37 mouse cellular contexts compared by ENCODE assay signal in the genomic region with DNA sequence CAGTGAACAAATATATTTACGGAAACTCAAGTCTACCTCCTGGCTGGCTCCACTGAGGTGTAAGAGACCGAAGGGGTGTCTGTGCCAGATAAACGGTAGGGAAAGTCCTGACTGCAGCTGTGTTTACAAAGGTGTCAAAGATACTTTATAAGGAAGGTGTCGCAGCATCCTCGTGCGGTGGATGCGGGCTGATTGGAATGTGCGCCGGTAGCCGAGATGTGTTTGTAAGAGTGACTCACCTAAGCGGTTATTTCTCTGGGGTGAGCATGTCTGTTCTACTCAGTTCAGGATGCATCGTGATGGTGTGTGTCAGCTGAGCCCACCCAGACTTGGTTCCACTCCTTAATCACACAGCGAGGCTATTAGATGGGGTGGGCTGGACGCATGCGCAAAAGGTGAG. TPM values are rescaled to one million over a fixed set of nuclear protein-coding genes. Genes with fewer than 3 reads are reported as not detected.
DNase-seq lines count a peak whose midpoint lies in the region; ATAC-seq and TF ChIP-seq lines count a peak whose summit lies in the region.
"Had no signal": no experiment of that assay in that cellular context is flagged by ENCODE, and none has a peak within 500 bp of the region (broad histone marks: within the 10 kb centered on the region; RNA-seq: fewer than 3 reads in every experiment).

No protein-coding gene starts in this region.

- no peak for TF ChIP-seq CTCF in forebrain, postnatal 0 days (IDR thresholded peaks at IDR 0.05; ENCODE audit: low read depth)
- TF ChIP-seq CTCF in midbrain, postnatal 0 days (IDR thresholded peaks at IDR 0.05) = no peak

- DNase-seq in forebrain, postnatal 0 days = no peak
- DNase-seq in midbrain, postnatal 0 days (ENCODE audit: low spot score) = no peak
- no peak for DNase-seq in midbrain, embryonic 14.5 days
- peak; percentile 17 for DNase-seq in 3T3-L1 (ENCODE audit: low read depth, low spot score)
- DNase-seq in R1 (ENCODE audit: low read depth, low spot score) = peak; percentile 46
- DNase-seq in retina, embryonic 14.5 days (ENCODE audit: low spot score) = no peak
- DNase-seq: adrenal gland, postnatal 10 days; cerebellum, adult 11 months; cerebellum, adult 9-10 months; cerebellum, postnatal 36 days; gastrocnemius, postnatal 10 days; heart, postnatal 10 days; kidney, adult 8-10 months; kidney, postnatal 4 days; liver, embryonic 13.5 days; lung, adult 18-20 months; retina, postnatal 1 day had no signal

- no peak overlapping the region for H3K4me3 ChIP-seq in forebrain, postnatal 0 days (ENCODE audit: low read depth, low read length)
- no peak overlapping the region for H3K4me3 ChIP-seq in forebrain, embryonic 16.5 days (replicated peaks; ENCODE audit: low read length)
- H3K4me3 ChIP-seq in midbrain, postnatal 0 days (ENCODE audit: low read depth, low read length) = no peak overlapping the region
- no peak overlapping the region for H3K4me3 ChIP-seq in midbrain, embryonic 14.5 days (replicated peaks; ENCODE audit: low read depth, low read length)
- H3K4me3 ChIP-seq: embryonic facial prominence, embryonic 13.5 days; forebrain, embryonic 10.5 days; forebrain, embryonic 15.5 days; heart, embryonic 13.5 days; limb, embryonic 10.5 days; limb, embryonic 15.5 days; liver, embryonic 13.5 days; myocyte had no signal

- no peaks in the 10 kb centered on the region for H3K4me1 ChIP-seq in forebrain, postnatal 0 days (ENCODE audit: insufficient read depth)
- H3K4me1 ChIP-seq in forebrain, embryonic 16.5 days (replicated peaks; ENCODE audit: control insufficient read depth, insufficient read depth, low read length) = peaks cover 3% of the 10 kb centered on the region; the same call in 1 of the 2 replicates
- no peaks in the 10 kb centered on the region for H3K4me1 ChIP-seq in midbrain, postnatal 0 days (ENCODE audit: insufficient read depth, low read length)
- H3K4me1 ChIP-seq in midbrain, embryonic 14.5 days (ENCODE audit: control insufficient read depth, insufficient read depth, low read length) = no peaks in the 10 kb centered on the region
- H3K4me1 ChIP-seq: heart, embryonic 13.5 days; liver, embryonic 13.5 days had no signal

- H3K9ac ChIP-seq in forebrain, postnatal 0 days = no peak overlapping the region
- no peak overlapping the region for H3K9ac ChIP-seq in forebrain, embryonic 16.5 days (replicated peaks; ENCODE audit: low read depth, low read length)
- H3K9ac ChIP-seq in midbrain, postnatal 0 days (replicated peaks; ENCODE audit: low read length, poor library complexity, severe bottlenecking) = no peak overlapping the region
- H3K9ac ChIP-seq in midbrain, embryonic 14.5 days (replicated peaks; ENCODE audit: low read length) = no peak overlapping the region
- H3K9ac ChIP-seq: embryonic facial prominence, embryonic 13.5 days; forebrain, embryonic 15.5 days; heart, embryonic 13.5 days; limb, embryonic 15.5 days; liver, embryonic 13.5 days had no signal

- ATAC-seq in forebrain, postnatal 0 days = no peak
- no peak for ATAC-seq in forebrain, embryonic 16.5 days
- no peak for ATAC-seq in midbrain, postnatal 0 days (ENCODE audit: low FRiP score)
- ATAC-seq in midbrain, embryonic 14.5 days (ENCODE audit: low FRiP score, low TSS enrichment) = no peak

- H3K36me3 ChIP-seq in forebrain, postnatal 0 days (ENCODE audit: insufficient read depth) = no peaks in the 10 kb centered on the region
- no peaks in the 10 kb centered on the region for H3K36me3 ChIP-seq in forebrain, embryonic 16.5 days (ENCODE audit: control insufficient read depth, insufficient read depth)
- no peaks in the 10 kb centered on the region for H3K36me3 ChIP-seq in midbrain, postnatal 0 days (ENCODE audit: insufficient read depth, low read length)
- H3K36me3 ChIP-seq in midbrain, embryonic 14.5 days (ENCODE audit: control insufficient read depth, insufficient read depth, low read length) = no peaks in the 10 kb centered on the region
- H3K36me3 ChIP-seq: embryonic facial prominence, embryonic 13.5 days; forebrain, embryonic 10.5 days; forebrain, embryonic 15.5 days; heart, embryonic 13.5 days; limb, embryonic 10.5 days; limb, embryonic 15.5 days; liver, embryonic 13.5 days had no signal

- 91% methylated on average over 15 of the region's 15 CpGs for WGBS in forebrain, postnatal 0 days
- 93% methylated on average over 15 of the region's 15 CpGs for WGBS in forebrain, embryonic 16.5 days
- WGBS in midbrain, postnatal 0 days = 92% methylated on average over 15 of the region's 15 CpGs
- 95% methylated on average over 15 of the region's 15 CpGs for WGBS in midbrain, embryonic 14.5 days

- no peaks in the 10 kb centered on the region for H3K9me3 ChIP-seq in forebrain, postnatal 0 days (ENCODE audit: low read length)
- no peaks in the 10 kb centered on the region for H3K9me3 ChIP-seq in forebrain, embryonic 16.5 days (ENCODE audit: control insufficient read depth, low read length)
- no peaks in the 10 kb centered on the region for H3K9me3 ChIP-seq in midbrain, postnatal 0 days (ENCODE audit: low read length)
- H3K9me3 ChIP-seq in midbrain, embryonic 14.5 days (ENCODE audit: control insufficient read depth, low read length) = no peaks in the 10 kb centered on the region
- H3K9me3 ChIP-seq: forebrain, embryonic 15.5 days; heart, embryonic 13.5 days; limb, embryonic 10.5 days; limb, embryonic 15.5 days; liver, embryonic 13.5 days had no signal

- H3K27me3 ChIP-seq in forebrain, postnatal 0 days (ENCODE audit: insufficient read depth, low read length) = no peaks in the 10 kb centered on the region; the same call in 1 of the 2 replicates
- no peaks in the 10 kb centered on the region for H3K27me3 ChIP-seq in forebrain, embryonic 16.5 days (replicated peaks; ENCODE audit: control insufficient read depth, insufficient read depth, low read length)
- no peaks in the 10 kb centered on the region for H3K27me3 ChIP-seq in midbrain, postnatal 0 days (ENCODE audit: insufficient read depth, low read length)
- no peaks in the 10 kb centered on the region for H3K27me3 ChIP-seq in midbrain, embryonic 14.5 days (ENCODE audit: control insufficient read depth, insufficient read depth, low read length)
- H3K27me3 ChIP-seq: embryonic facial prominence, embryonic 13.5 days; forebrain, embryonic 15.5 days; heart, embryonic 13.5 days; limb, embryonic 15.5 days; liver, embryonic 13.5 days had no signal

- peak overlapping the region; percentile 62; the same call in 1 of the 2 replicates for H3K27ac ChIP-seq in forebrain, postnatal 0 days (ENCODE audit: low read depth, low read length)
- H3K27ac ChIP-seq in forebrain, embryonic 16.5 days (ENCODE audit: low read length) = no peak overlapping the region
- H3K27ac ChIP-seq in midbrain, postnatal 0 days (ENCODE audit: low read depth, low read length) = peak overlapping the region; percentile 63; the same call in 1 of the 2 replicates
- no peak overlapping the region for H3K27ac ChIP-seq in midbrain, embryonic 14.5 days (replicated peaks; ENCODE audit: low read depth, low read length)
- H3K27ac ChIP-seq: embryonic facial prominence, embryonic 13.5 days; forebrain, embryonic 10.5 days; heart, embryonic 13.5 days; kidney, postnatal 0 days; limb, embryonic 10.5 days; limb, embryonic 15.5 days; liver, embryonic 13.5 days; macrophage had no signal

- H3K4me2 ChIP-seq in forebrain, postnatal 0 days (ENCODE audit: low read depth) = no peak overlapping the region
- H3K4me2 ChIP-seq in forebrain, embryonic 16.5 days (ENCODE audit: low read length) = no peak overlapping the region
- no peak overlapping the region for H3K4me2 ChIP-seq in midbrain, postnatal 0 days (ENCODE audit: low read depth, low read length, poor library complexity, severe bottlenecking)
- H3K4me2 ChIP-seq in midbrain, embryonic 14.5 days (ENCODE audit: low read length) = no peak overlapping the region
- H3K4me2 ChIP-seq: embryonic facial prominence, embryonic 13.5 days; forebrain, embryonic 15.5 days; heart, embryonic 13.5 days; limb, embryonic 15.5 days; liver, embryonic 13.5 days had no signal

RNA-seq across cellular contexts. Expression of a gene that starts 9.6 kb away (rescaled TPM):
- total RNA-seq in forebrain, postnatal 0 days (2014; rRNA removed) = not detected in 2 replicates
- polyA plus RNA-seq in forebrain, postnatal 0 days (2015; fragmentation: Nextera tagmentation; extraction: Ambion mirVana) = not detected in 2 replicates
- not detected in 2 replicates for polyA plus RNA-seq in forebrain, embryonic 16.5 days (2015; fragmentation: Nextera tagmentation; extraction: Ambion mirVana)
- not detected in 2 replicates for total RNA-seq in midbrain, postnatal 0 days (2014; rRNA removed)
- not detected in 2 replicates for polyA plus RNA-seq in midbrain, postnatal 0 days (2015; fragmentation: Nextera tagmentation; extraction: Ambion mirVana)
- not detected in 2 replicates for polyA plus RNA-seq in midbrain, embryonic 14.5 days (2014; fragmentation: Nextera tagmentation; extraction: Ambion mirVana)
- total RNA-seq: adrenal gland, postnatal 10 days; gastrocnemius, postnatal 10 days; heart, adult 8-10 months; heart, postnatal 10 days; hematopoietic stem cell, adult 5-6 weeks; layer of hippocampus, adult 8-10 months; layer of hippocampus, postnatal 25 days; megakaryocyte-erythroid progenitor cell, adult 5-6 weeks had no signal
- polyA plus RNA-seq: forebrain, embryonic 10.5 days; forebrain, embryonic 15.5 days; limb, embryonic 10.5 days; limb, embryonic 15.5 days; liver, embryonic 13.5 days; macrophage; midbrain, embryonic 16.5 days; myocyte; neural tube, embryonic 14.5 days had no signal

RNA-seq across cellular contexts. Expression of a gene that starts 24.5 kb away (rescaled TPM):
- total RNA-seq in forebrain, postnatal 0 days (2014; rRNA removed) = not detected in 2 replicates
- polyA plus RNA-seq in forebrain, postnatal 0 days (2015; fragmentation: Nextera tagmentation; extraction: Ambion mirVana) = not detected in 2 replicates
- not detected in 2 replicates for polyA plus RNA-seq in forebrain, embryonic 16.5 days (2015; fragmentation: Nextera tagmentation; extraction: Ambion mirVana)
- not detected in 2 replicates for total RNA-seq in midbrain, postnatal 0 days (2014; rRNA removed)
- not detected in 2 replicates for polyA plus RNA-seq in midbrain, postnatal 0 days (2015; fragmentation: Nextera tagmentation; extraction: Ambion mirVana)
- polyA plus RNA-seq in midbrain, embryonic 14.5 days (2014; fragmentation: Nextera tagmentation; extraction: Ambion mirVana) = not detected in 2 replicates
- total RNA-seq: adrenal gland, postnatal 10 days; gastrocnemius, postnatal 10 days; heart, adult 8-10 months; heart, postnatal 10 days; hematopoietic stem cell, adult 5-6 weeks; layer of hippocampus, adult 8-10 months; layer of hippocampus, postnatal 25 days; megakaryocyte-erythroid progenitor cell, adult 5-6 weeks had no signal
- polyA plus RNA-seq: forebrain, embryonic 10.5 days; forebrain, embryonic 15.5 days; heart, embryonic 13.5 days; intestine, embryonic 16.5 days; kidney, postnatal 0 days; limb, embryonic 10.5 days; liver, embryonic 13.5 days; lung, postnatal 0 days; macrophage; midbrain, embryonic 16.5 days; myocyte; neural tube, embryonic 14.5 days had no signal

RNA-seq across cellular contexts. Expression of a gene that starts 34.7 kb away (rescaled TPM):
- total RNA-seq in forebrain, postnatal 0 days (2014; rRNA removed) = not detected in 2 replicates
- not detected in 2 replicates for polyA plus RNA-seq in forebrain, postnatal 0 days (2015; fragmentation: Nextera tagmentation; extraction: Ambion mirVana)
- not detected in 2 replicates for polyA plus RNA-seq in forebrain, embryonic 16.5 days (2015; fragmentation: Nextera tagmentation; extraction: Ambion mirVana)
- total RNA-seq in midbrain, postnatal 0 days (2014; rRNA removed) = not detected in 2 replicates
- not detected in 2 replicates for polyA plus RNA-seq in midbrain, postnatal 0 days (2015; fragmentation: Nextera tagmentation; extraction: Ambion mirVana)
- not detected in 2 replicates for polyA plus RNA-seq in midbrain, embryonic 14.5 days (2014; fragmentation: Nextera tagmentation; extraction: Ambion mirVana)
- total RNA-seq: adrenal gland, postnatal 10 days; gastrocnemius, postnatal 10 days; heart, adult 8-10 months; heart, postnatal 10 days; hematopoietic stem cell, adult 5-6 weeks; layer of hippocampus, adult 8-10 months; layer of hippocampus, postnatal 25 days; megakaryocyte-erythroid progenitor cell, adult 5-6 weeks had no signal
- polyA plus RNA-seq: embryonic facial prominence, embryonic 13.5 days; forebrain, embryonic 10.5 days; forebrain, embryonic 15.5 days; heart, embryonic 13.5 days; intestine, embryonic 16.5 days; kidney, postnatal 0 days; limb, embryonic 10.5 days; liver, embryonic 13.5 days; lung, postnatal 0 days; macrophage; midbrain, embryonic 16.5 days; myocyte; neural tube, embryonic 14.5 days had no signal

RNA-seq across cellular contexts. Expression of a gene that starts 39.8 kb away (rescaled TPM):
- 0.43 TPM in 1 of 2 replicates, not detected in the other for total RNA-seq in forebrain, postnatal 0 days (2014; rRNA removed)
- polyA plus RNA-seq in forebrain, postnatal 0 days (2015; fragmentation: Nextera tagmentation; extraction: Ambion mirVana) = 0.18 and 0.20 TPM in 2 replicates
- polyA plus RNA-seq in forebrain, embryonic 16.5 days (2015; fragmentation: Nextera tagmentation; extraction: Ambion mirVana) = not detected in 2 replicates
- 1.2 TPM in 1 of 2 replicates, not detected in the other for total RNA-seq in midbrain, postnatal 0 days (2014; rRNA removed)
- 0.06 and 0.22 TPM in 2 replicates for polyA plus RNA-seq in midbrain, postnatal 0 days (2015; fragmentation: Nextera tagmentation; extraction: Ambion mirVana)
- 0.11 TPM in 1 of 2 replicates, not detected in the other for polyA plus RNA-seq in midbrain, embryonic 14.5 days (2014; fragmentation: Nextera tagmentation; extraction: Ambion mirVana)
- total RNA-seq: hematopoietic stem cell, adult 5-6 weeks; megakaryocyte-erythroid progenitor cell, adult 5-6 weeks had no signal
- polyA plus RNA-seq: embryonic facial prominence, embryonic 13.5 days; forebrain, embryonic 10.5 days; limb, embryonic 10.5 days; liver, embryonic 13.5 days; macrophage had no signal

RNA-seq across cellular contexts. Expression of a gene that starts 51.8 kb away (rescaled TPM):
- 0.15 TPM in 1 of 2 replicates, not detected in the other for total RNA-seq in forebrain, postnatal 0 days (2014; rRNA removed)
- polyA plus RNA-seq in forebrain, postnatal 0 days (2015; fragmentation: Nextera tagmentation; extraction: Ambion mirVana) = not detected in 2 replicates
- polyA plus RNA-seq in forebrain, embryonic 16.5 days (2015; fragmentation: Nextera tagmentation; extraction: Ambion mirVana) = 0.08 TPM in 1 of 2 replicates, not detected in the other
- 0.77 TPM in 1 of 2 replicates, not detected in the other for total RNA-seq in midbrain, postnatal 0 days (2014; rRNA removed)
- polyA plus RNA-seq in midbrain, postnatal 0 days (2015; fragmentation: Nextera tagmentation; extraction: Ambion mirVana) = not detected in 2 replicates
- polyA plus RNA-seq in midbrain, embryonic 14.5 days (2014; fragmentation: Nextera tagmentation; extraction: Ambion mirVana) = not detected in 2 replicates
- total RNA-seq: adrenal gland, postnatal 10 days; gastrocnemius, postnatal 10 days; heart, adult 8-10 months; heart, postnatal 10 days; hematopoietic stem cell, adult 5-6 weeks; layer of hippocampus, adult 8-10 months; layer of hippocampus, postnatal 25 days; megakaryocyte-erythroid progenitor cell, adult 5-6 weeks had no signal
- polyA plus RNA-seq: forebrain, embryonic 15.5 days; gonadal fat pad, adult 2 months; macrophage; neural tube, embryonic 14.5 days had no signal

Comparison
In these comparisons a context has a peak if more than half of its experiments do, and no peak if none do; other contexts are left out.
1. H3K27ac ChIP-seq: peak in forebrain, postnatal 0 days (single experiment) and midbrain, postnatal 0 days (single experiment); none in forebrain, embryonic 16.5 days (single experiment) and midbrain, embryonic 14.5 days (single experiment).
2. DNase-seq: peak in 3T3-L1 (single experiment) and R1 (single experiment); none in forebrain, postnatal 0 days (single experiment), midbrain, postnatal 0 days (single experiment), midbrain, embryonic 14.5 days (single experiment) and retina, embryonic 14.5 days (single experiment).